Mouse (Mus musculus) thymus, adult 18-20 months (tissue): ENCODE data around the gene Chst11.
"Not testable (repeated sequence)": the region's sequence is repeated elsewhere in the genome, so short reads cannot be mapped to it uniquely, and the experiment has no call there.

Experiments used
- DNase-seq, 2 experiments: peaks; one replicate each; pipeline ENCODE4 v3.0.0; 2022; ENCODE audit warnings: mixed read lengths in 2 of 2

Gene Chst11

DNA sequence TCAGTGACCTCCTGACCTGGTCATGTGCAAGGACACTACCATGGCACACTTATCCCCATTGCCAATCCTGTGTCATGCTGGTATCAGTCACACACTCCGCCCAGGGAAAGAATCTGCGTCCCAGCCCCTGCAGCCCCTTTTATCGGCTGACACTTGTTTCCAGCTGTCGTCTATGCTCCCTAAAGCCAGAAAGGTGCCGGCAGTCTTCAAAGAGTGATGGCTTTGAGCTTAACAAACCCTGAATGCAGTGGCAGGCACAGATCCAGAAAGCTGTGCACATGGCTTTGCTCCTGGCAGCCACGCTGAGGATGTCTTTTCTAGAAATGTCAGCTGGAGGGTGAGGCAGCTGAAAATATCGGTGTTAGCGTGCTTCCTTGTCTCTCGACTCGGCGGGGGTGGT, 131.6 kb downstream of the Chst11 start:
- no peak for DNase-seq

DNA sequence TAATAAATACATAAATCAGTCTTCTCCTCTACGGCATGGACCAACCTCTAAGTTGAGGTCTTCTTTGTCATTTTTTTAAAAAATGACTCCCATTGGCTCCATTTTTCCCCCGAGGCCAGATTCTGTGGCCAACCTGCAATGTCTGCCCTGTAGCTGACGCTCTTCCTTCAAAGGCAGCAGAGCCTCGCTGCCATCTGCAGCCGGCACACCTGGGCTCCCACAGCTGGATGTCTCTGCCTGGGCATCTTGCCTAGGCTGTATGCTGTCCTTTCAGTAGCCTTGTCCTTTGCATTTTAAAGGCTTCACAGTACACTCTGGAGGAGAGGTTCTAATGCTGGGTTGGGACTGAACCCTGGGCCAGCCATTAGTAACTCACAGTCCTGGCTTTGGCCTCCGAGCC, 132.6 kb downstream of the Chst11 start:
- no peak for DNase-seq

DNA sequence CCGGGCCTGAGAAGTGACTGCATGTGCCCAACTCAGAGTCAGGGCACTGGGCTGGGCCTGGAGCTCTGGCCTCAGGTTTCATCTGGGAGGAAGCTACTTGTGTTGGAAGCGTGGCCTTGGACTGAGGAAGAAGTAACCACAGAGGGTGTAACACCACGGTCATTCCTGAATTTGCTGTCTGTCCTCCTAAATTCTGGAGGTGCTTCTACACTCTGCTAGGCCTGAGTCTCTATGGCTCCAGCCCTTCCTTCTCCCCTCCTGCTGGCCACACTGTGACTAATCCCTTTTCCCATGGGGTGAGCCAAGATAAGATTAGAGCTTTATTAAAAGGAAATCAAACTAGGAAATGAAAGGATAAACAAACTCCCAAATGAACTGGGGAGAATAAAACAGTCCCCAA, 133.3 kb downstream of the Chst11 start:
- DNase-seq: no peak

DNA sequence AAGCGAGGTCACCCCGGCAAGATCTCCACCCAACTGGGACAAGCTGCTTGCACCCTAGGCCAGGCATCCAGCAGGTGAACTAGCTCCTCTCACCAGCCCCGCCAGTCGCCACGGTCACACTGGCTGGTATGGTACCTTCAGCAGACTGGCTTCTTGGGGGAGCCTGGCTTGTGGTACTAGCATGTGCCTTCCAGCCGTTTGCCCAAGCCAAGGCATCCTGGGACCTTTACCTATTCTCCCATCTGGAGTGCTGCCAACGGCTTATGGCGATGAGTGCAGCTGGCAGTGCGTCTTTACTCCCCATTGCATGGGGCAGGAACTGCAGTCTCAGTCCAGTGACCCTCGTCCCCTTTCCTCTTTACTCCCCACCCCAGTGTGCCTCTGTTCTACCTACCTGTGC, 133.7 kb downstream of the Chst11 start:
- DNase-seq: no peak

GRCm38 (mm10) chr10:83119461-83119860, 134.2 kb downstream of the Chst11 start:
- DNase-seq: not testable (repeated sequence)

DNA sequence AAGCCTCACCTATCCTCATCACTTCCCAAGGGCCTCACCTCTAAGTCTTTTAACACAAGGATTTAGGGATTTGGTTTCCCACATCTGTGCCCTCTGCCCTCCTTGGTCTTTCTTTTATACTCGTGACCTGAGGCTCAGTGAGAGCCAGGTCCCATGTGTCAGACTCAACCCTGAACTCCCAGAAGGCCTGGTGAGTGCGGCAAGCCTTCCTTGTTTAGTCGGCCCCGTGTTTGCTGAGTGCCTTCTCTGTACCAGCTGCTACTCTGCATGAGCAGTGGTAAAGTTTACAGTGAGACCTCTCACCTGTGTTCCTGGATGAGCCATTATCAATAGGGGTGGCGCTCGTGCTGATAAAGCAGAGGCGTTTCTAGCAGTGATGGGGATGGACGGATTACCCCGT, 134.6 kb downstream of the Chst11 start:
- no peak for DNase-seq

DNA sequence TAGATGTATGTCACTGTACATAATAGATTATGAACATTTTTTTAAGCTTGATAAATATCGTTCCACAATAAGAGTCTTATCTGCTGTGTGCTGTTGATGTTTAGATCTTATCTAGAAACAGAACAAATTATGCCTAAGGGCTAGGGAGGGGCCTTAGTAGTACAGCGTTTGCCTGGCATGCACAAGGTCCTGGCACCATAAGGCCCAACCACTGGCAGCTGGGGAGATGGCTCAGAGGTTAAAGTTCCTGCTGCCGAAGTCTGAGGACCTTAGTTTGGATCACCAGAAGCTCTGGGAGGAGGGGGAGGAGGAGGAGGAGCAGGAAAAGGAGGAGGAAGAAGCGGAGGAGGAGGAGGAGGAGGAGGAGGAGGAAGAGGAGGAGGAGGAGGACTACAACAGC, 135.6 kb downstream of the Chst11 start:
- no peak for DNase-seq

GRCm38 (mm10) chr10:83124560-83124959, 139.3 kb downstream of the Chst11 start:
- DNase-seq: no peak

DNA sequence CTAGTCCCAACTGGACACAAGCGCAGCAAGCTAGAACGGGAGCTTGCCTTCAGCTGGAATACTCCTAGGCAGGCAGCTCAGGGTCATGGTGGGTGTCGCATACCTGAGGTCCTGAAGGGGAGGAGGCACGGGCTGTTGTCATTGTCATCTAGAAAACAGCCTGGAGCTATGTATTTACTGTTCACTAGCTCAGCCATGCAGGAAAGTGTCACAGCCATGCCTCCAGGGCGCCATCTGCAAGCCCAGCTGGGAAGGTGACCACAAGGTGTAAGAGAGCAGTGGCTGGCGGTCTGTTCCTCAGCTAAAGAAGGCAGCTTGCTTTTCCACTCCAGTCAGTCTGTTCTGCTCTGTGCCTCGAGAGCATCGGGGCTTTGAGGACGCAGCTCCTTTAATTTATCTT, 141.1 kb downstream of the Chst11 start:
- no peak for DNase-seq

DNA sequence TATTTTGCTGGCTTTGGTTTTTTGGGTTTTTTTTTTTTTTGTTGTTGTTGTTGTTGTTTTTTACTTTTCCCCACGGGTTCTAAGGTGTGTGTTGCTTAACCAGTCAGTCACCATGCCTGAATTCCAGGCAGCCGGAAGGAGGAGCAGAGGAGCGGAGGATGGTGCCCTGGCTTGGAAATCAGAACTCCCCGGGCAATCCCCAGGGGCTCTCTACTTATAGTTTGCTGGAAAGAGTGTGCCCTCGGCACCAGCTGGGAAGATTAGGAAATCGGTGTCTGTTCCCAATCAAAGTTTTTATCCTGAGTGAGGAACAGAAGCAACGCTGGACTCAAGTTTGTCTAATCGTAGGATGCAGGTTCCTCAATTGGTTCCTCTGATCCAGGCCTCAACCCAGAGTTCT, 143.1 kb downstream of the Chst11 start:
- no peak for DNase-seq

DNA sequence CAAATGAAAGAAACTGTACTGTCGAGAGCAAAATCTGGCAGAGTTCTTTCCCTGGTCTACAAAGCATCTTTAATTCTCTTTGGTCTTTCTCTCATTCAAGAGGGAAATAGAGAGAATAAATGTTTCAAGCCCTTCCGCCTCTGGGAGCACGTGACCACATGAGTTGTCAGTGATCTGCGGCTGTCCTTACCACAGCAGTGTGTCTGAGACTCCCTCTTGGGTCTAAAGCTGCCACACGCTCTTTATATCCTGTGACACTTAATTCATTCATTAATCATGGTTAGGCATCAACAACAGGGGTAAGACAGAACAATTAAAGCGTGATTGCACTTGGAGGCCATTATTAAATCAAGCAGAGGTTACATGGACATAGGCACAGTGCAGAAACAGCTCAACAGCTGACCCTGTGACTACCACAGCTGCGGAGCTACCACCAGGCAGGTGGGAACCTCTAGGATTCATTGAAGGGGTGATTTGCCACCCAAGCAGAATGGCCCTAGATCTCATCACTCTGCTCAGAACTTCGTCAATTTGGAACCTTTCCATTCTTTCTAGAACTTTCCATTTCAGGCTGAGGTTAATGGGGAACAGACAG, 144.4 kb downstream of the Chst11 start:
- no peak for DNase-seq

GRCm38 (mm10) chr10:83130611-83131010, 145.3 kb downstream of the Chst11 start:
- no peak for DNase-seq

DNA sequence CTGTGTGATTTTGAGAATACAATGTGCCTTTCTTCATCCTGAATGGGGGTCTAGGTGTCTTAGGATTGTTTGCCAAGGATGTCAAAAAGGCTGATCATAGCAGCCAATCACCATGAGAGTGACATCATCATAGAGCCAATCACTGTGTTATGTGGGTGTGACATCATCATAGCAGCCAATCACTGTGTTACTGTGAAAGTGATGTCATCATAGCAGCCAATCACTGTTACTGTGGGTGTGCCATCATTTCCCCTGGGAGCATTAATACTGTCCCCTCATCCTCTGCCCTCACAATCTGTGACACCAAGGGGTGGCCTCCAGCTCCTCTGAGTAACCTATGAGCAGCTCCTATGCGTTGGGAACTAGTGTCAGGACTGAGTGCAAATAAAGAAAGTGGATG, 146.6 kb downstream of the Chst11 start:
- no peak for DNase-seq

DNA sequence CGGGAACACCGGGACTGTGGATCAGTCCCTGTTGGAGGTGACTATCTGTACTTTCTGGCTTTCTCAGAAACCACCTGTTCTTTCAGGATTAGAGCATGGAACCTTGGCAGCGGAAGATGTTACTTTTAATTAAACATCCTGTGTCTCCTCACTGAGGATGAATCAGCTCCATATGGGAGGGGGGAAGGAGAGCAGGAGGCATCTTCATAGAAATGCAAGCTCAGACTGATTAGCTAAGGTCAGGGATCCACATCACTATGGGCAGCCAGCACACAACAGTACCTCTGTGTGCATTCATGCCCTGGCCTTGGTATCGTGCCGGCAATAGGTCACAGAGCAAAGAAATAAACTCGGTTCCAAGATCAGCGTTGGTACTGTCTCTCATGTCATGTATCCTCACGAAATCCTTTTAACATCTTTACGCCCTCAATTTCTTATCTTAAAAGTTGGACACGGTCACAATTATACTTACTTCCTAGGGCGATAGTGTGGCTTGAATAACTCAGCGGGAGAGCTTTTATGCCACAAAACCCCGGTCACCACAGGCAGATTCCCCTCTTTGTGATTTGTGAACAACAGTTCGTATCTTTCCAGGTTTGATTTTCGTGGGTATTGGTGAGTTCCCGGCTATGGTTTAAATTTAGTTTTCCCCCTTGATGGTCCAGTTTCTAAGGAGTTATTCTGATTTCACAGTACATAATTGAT, 148.7 kb downstream of the Chst11 start:
- DNase-seq: no peak

GRCm38 (mm10) chr10:83134896-83135295, 149.6 kb downstream of the Chst11 start:
- DNase-seq: no peak

GRCm38 (mm10) chr10:83135963-83136362, 150.7 kb downstream of the Chst11 start:
- DNase-seq: no peak

- DNase-seq: no peak
Observed at GRCm38 (mm10) chr10:83137103-83137502, 151.8 kb downstream of the Chst11 start.

- no peak for DNase-seq
Observed at GRCm38 (mm10) chr10:83139276-83139675, 154.0 kb downstream of the Chst11 start.

DNA sequence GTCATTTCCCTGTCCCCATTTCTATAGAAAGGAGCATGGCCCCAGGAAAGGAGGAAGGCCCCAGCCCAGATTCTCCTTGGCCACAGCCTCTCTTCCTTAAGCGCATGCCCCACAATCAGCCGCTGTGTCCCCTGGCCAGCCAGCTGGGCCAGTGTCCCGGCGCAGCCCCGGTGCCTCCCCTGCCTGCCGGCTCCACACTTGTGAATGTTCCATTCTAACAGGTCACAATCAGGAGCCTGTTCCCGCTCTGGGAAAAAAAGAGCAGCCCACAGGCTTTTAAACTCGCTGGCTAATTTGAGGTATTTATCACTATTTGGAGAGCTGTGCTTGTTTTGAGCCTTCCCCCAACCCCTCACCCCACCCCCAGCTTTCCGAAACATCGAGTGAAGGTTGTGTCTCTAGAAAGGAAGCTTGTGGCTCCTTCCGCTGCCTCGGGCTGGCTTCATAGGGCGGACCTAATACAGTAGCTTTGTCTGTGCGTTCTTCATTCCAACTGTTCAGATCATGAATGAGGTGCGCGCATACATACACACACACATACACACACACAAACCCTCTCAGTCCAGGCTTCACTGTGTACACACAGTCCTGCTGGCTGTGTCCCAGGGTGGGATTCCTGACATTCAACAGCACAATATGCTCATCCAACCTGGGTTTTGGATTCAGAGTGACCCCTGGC, 155.1 kb downstream of the Chst11 start:
- no peak for DNase-seq

DNA sequence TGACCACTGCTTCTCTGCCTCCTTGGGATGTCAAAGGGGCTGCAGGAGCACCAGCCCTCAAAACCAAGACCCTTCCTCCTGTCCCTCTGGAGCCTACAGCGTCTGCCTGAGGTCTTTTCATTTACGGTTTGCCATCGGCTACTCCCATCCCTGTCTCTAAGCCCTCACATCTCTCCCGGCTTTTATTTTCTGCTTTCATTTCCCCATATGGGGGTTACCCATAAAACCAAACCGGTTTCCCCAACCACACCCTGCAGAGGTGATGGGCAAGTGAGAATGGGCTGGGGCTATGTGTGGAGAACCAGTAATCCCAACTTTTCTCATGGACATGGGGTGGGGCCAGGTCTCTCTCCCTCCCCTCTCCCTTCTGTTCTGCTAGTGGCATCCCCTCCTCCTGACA, 156.1 kb downstream of the Chst11 start:
- no peak for DNase-seq

- DNase-seq: no peak
Observed at GRCm38 (mm10) chr10:83143049-83143448, 157.8 kb downstream of the Chst11 start.

- DNase-seq: no peak
Observed at GRCm38 (mm10) chr10:83145836-83146235, 160.5 kb downstream of the Chst11 start.

- no peak for DNase-seq
Observed at GRCm38 (mm10) chr10:83149342-83150178, 164.3 kb downstream of the Chst11 start.
